Mouse (Mus musculus) embryonic facial prominence, embryonic 12.5 days (tissue): ENCODE results near the gene Stx5a. TPM values are rescaled to one million over a fixed set of nuclear protein-coding genes. Genes with fewer than 3 reads are reported as not detected.

ENCODE experiments used
- microRNA-seq: library from miRNA; unstranded; fragments of <30 nt; microRNA quantifications from one replicate; pipeline ENCODE4, GENCODE M21; 2017
- polyA plus RNA-seq: library from polyadenylated mRNA; unstranded; fragments of >200 nt; fragmentation: Nextera tagmentation; extraction: Ambion mirVana; gene quantifications from 2 replicates; pipeline ENCODE4 v1.2.1, GENCODE M21; 2016

The Stx5a gene
- polyA plus RNA-seq, 1 experiment from 2014 or later: 165 TPM

Small RNAs within 50 kb of the gene (microRNA-seq; reads per million reads assigned to microRNA genes)
- gene Mir6992: not detected

Other genes starting within 250 kb of the Stx5a start
- gene Slc22a8, start 150.2 kb upstream of the Stx5a start, polyA plus RNA-seq: 0.08 and 0.10 TPM in 2 replicates
- gene Slc22a6, start 123.4 kb upstream of the Stx5a start, polyA plus RNA-seq: 0.87 and 1.3 TPM in 2 replicates
- 0.63 and 0.69 TPM in 2 replicates for gene Chrm1, start 77.6 kb upstream of the Stx5a start, polyA plus RNA-seq
- gene Slc3a2, start 18.0 kb upstream of the Stx5a start, polyA plus RNA-seq: 119 and 122 TPM in 2 replicates
- 88.5 and 98.3 TPM in 2 replicates for gene Wdr74, start 5.6 kb upstream of the Stx5a start, polyA plus RNA-seq
- 2.6 and 2.7 TPM in 2 replicates for gene 1700092M07Rik, start 695 bp upstream of the Stx5a start, polyA plus RNA-seq
- 218 and 221 TPM in 2 replicates for gene Nxf1, start 15.7 kb downstream of the Stx5a start, polyA plus RNA-seq
- gene Tmem223, start 29.6 kb downstream of the Stx5a start, polyA plus RNA-seq: 202 and 221 TPM in 2 replicates
- gene Tmem179b, start 33.1 kb downstream of the Stx5a start, polyA plus RNA-seq: 48.4 and 54.1 TPM in 2 replicates
- gene Taf6l, start 45.0 kb downstream of the Stx5a start, polyA plus RNA-seq: 39.9 and 40.4 TPM in 2 replicates
- gene Polr2g, start 57.2 kb downstream of the Stx5a start, polyA plus RNA-seq: 166 and 170 TPM in 2 replicates
- gene Zbtb3, start 61.1 kb downstream of the Stx5a start, polyA plus RNA-seq: 6.5 and 7.2 TPM in 2 replicates
- 71.3 and 71.7 TPM in 2 replicates for gene Ttc9c, start 77.9 kb downstream of the Stx5a start, polyA plus RNA-seq
- gene Hnrnpul2, start 78.6 kb downstream of the Stx5a start, polyA plus RNA-seq: 6.2 TPM in 2 replicates
- gene AC129217.1, start 88.4 kb downstream of the Stx5a start, polyA plus RNA-seq: not detected in 2 replicates
- gene Bscl2, start 96.1 kb downstream of the Stx5a start, polyA plus RNA-seq: 43.0 and 47.5 TPM in 2 replicates
- 30.5 and 38.9 TPM in 2 replicates for gene Gng3, start 97.8 kb downstream of the Stx5a start, polyA plus RNA-seq
- gene Lrrn4cl, start 109.4 kb downstream of the Stx5a start, polyA plus RNA-seq: 0.18 and 0.77 TPM in 2 replicates
- 179 and 189 TPM in 2 replicates for gene Ubxn1, start 130.1 kb downstream of the Stx5a start, polyA plus RNA-seq
- 66.0 and 67.6 TPM in 2 replicates for gene Uqcc3, start 139.5 kb downstream of the Stx5a start, polyA plus RNA-seq
- gene Lbhd1, start 142.3 kb downstream of the Stx5a start, polyA plus RNA-seq: 82.3 and 88.4 TPM in 2 replicates
- gene Gm49403, start 142.5 kb downstream of the Stx5a start, polyA plus RNA-seq: not detected in 2 replicates
- 98.0 and 107 TPM in 2 replicates for gene 1810009A15Rik, start 147.4 kb downstream of the Stx5a start, polyA plus RNA-seq
- gene Gm49416, start 147.5 kb downstream of the Stx5a start, polyA plus RNA-seq: not detected in 2 replicates
- gene Ints5, start 151.6 kb downstream of the Stx5a start, polyA plus RNA-seq: 50.4 and 51.5 TPM in 2 replicates
- gene Ganab, start 156.7 kb downstream of the Stx5a start, polyA plus RNA-seq: 112 and 119 TPM in 2 replicates
- gene B3gat3, start 179.0 kb downstream of the Stx5a start, polyA plus RNA-seq: 54.6 and 58.5 TPM in 2 replicates
- gene Rom1, start 187.9 kb downstream of the Stx5a start, polyA plus RNA-seq: 2.7 and 3.0 TPM in 2 replicates
- 29.0 and 29.7 TPM in 2 replicates for gene Eml3, start 188.1 kb downstream of the Stx5a start, polyA plus RNA-seq
- 202 and 211 TPM in 2 replicates for gene Mta2, start 200.5 kb downstream of the Stx5a start, polyA plus RNA-seq
- gene Tut1, start 212.4 kb downstream of the Stx5a start, polyA plus RNA-seq: 35.6 and 38.1 TPM in 2 replicates
- 471 and 477 TPM in 2 replicates for gene Eef1g, start 225.6 kb downstream of the Stx5a start, polyA plus RNA-seq
- gene Ahnak, start 247.9 kb downstream of the Stx5a start, polyA plus RNA-seq: 24.4 and 27.7 TPM in 2 replicates